Mouse (Mus musculus) urinary bladder, postnatal 36 days (tissue): ENCODE data around the gene Tspan31.

Source experiments
- DNase-seq, 2 experiments: peaks; one replicate each; pipeline ENCODE4 v3.0.0; 2022; ENCODE audit warnings: low spot score in 2 of 2, mixed read lengths in 1 of 2

The Tspan31 gene

DNA sequence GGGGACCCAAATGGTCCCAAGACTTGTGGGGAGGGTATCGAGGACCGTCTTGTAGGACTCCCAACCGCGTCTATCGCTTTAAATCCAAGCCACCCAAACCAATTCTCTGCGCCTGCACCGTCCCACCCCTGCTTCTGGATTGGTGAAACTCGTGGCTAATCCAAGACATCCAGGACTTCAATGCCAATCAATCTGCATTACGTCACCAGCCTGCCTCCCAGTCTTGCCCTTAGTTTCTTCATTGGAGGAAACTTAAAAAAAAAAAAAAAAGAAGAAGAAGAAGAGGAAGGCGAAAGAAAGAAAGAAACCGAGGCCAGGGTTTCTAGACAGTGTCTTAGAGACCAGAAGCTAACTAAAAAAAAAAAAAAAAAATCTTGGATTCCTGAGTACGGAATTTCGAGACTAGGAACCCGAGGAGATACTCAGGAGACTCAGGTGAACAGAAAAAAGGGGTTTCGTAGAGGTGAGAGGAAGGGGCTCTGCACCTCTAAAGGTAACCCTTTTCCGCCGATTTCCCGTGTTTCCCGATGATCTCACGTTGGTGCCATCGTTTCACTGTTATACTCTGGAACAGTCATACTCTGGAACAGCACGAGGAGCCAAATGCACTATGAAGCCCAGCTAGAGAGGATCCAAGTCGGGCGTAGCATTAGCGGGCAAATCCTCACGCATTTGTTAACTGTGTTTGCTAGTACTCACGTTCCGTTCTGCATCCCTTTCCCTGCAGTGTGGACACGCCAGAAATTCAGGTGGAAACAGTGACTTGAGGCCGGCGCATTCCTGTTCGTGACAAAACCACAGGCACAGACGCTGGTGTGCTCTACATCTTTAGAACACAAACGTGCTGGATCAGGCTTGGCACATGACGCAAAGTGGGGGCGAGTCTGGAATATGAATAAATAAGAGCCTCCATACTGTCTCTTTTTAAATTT lies at the start of gene Tspan31:
TSS of gene Tspan31 (minus strand) at position 75 of the 932 bp plus-strand sequence.
- DNase-seq = peak; percentile 77 to 90

DNA sequence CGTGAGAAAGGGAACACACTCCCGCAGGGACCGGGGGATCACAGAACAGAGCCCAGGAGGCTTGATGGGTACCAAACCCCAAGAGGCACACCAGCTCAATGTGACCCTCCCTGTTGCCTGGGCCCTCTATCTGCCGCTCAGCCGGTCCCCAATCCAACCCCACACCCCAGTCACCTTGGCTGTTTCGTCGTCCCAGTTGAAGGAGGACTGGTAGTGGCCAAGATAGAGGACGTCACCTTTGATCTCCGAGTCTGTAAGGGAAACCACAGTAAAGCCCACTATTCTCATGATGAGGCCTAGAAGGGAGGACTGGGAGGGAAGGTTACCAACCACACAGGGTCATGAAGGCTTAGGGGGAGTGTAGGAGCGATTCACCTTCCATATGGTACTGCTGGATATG lies 49.2 kb upstream of the Tspan31 start:
- DNase-seq = no peak

DNA sequence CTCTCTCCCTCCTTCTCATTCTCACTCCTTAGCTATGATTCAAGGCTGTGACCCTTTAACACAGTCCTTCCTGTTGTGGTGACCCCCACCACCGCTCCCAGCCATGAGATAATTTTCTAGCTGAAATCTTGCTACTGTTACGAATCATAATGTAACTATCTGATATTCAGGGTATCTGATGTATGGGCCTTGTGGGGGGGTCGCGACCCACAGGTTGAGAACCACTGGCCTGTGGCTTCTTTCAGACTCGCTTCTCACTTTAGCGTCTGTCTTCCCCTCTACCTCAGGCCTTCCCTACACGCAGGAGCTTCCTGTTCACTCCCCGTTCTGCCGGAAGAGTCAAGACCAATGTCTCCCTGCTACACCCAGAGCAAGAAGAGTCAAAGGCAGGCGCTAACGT lies 48.4 kb upstream of the Tspan31 start:
- DNase-seq = no peak

DNA sequence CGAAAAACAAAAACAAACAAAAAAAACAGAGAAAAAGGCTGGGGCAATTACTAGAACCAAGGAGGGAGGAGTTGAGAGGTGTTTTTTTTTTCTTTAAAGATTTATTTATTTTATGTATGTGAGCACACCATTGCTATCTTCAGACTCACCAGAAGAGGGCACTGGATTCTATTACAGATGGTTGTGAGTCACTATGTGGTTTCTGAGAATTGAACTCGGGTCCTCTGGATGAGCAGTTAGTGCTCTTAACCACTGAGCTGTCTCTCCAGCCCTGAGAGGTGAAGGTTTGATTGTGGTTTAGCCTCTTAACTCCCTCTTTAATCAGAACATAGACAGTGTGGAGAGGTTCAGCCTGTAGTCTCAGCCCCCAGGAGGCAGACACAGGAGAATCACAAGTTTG lies 45.0 kb upstream of the Tspan31 start:
- no peak for DNase-seq

DNA sequence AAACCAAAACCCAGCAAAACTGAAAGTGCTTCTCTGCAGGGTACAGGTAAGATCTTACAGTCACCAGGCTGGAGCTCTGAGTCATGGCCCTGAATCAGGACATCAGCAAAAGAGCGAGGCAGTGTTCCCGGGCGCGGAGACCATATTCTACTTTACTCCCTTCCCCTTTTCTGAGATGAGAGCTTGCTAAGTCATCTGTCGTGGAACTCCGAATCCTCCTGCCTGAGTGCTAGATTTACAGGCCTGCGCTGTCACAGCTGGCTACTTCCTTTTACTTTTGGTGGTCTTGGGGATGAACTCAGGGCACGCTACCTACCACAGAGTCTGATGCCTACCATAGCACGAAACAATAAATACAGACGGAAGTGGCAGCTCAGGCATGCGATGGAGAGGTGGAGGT lies 44.3 kb upstream of the Tspan31 start:
- DNase-seq = no peak

DNA sequence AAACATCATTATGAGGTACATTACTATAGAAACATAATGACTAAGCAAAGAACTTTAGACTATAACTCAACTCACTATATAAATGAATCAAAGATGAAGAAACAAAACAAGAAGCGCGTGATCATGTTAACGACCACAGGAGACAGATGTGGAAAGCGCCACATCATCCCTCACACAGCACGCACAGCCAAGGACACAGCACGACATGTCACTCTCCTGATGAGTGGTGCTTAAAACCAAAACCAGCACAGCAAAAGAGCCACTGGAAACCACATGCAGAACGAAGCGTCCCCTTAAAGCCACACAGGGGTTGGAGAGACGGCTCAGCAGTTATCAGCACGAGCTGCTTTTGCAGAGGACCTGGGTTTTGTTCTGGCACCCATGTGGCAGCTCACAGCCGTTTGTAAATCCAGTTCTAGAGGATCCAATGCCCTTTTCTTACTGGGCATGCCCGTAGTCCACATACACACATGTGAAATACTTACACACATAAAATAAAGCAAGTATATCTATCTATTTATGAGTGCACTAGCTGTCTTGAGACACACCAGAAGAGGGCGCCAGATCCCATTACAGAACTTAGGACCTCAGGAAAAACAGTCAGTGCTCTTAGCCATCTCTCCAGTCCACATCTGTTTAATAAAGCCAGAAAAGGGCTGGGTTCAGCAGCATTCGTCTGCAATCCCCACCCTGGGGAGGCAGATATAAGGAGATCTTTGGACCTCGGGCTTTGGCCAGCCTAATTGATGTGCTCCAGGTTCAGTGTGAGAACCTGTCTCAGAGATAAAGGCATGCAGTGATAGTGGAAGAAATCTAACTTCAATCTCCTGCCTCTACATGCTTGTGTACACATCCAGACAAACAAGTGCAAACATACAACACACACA lies 41.2 kb upstream of the Tspan31 start:
- DNase-seq = no peak

DNA sequence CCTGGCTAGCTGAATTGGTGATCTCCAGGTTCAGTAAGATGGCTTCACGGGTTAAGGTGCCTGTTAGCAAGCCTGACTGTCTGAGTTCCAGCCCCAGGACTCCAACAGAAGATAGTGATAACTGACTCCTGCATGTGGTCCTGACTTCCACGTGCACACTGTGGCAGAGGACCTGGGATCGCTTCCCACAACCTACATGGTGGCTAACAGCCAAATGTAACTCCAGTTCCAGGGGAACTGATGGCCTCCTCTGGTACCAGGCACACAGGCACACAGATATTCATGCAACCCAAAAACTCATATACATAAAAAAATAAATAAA lies 38.2 kb upstream of the Tspan31 start:
- no peak for DNase-seq

DNA sequence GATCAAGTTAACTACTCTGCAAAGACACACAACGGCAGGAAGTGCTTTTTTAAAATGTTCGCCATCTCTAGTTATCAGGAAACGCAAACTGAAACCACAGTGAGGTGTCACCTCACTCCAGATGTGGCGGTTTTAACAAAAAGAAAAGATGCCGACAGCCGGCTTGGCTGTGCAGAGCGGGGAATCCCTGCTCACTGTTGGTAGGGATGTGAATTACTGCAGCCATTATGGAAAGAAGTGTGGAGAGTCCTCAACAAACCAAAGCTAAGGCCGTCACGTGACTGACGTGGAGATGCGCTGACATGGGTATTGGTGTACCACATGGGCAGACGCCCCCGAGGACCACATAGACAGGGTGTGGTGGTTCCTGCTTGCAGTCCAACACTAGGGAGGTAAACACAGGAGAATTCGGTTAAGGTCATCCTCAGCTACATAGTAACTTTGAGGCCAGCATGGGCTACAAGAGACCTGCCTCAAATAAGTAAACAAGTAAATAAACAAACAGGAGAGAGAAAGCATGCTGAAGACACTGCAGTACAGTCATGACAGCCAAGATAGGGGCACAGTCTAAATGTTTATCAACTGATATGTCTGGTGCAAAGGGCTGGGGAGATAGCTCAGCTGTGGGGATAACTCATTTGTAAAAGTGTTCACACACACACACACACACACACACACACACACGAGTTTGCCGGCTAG lies 37.6 kb upstream of the Tspan31 start:
- DNase-seq = no peak

DNA sequence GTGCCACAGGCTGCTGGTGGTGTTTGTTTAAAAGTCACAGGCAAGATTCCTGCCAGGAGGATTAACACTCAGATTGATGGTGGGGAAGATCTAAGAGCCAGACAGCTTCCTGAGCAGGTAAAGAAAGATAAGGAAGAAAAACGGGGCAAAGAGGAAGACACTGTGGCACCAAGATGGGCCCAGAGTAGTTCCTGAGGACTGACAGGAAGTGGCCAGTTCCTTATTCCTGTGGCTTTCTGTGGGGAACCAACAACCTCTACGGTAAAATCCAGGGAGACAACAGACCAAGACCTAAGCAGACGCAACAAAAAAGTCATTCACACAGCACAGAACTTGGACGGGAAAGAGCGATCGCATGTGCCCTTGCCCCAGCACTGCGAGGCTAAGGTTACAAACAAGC lies 33.6 kb upstream of the Tspan31 start:
- DNase-seq = no peak

DNA sequence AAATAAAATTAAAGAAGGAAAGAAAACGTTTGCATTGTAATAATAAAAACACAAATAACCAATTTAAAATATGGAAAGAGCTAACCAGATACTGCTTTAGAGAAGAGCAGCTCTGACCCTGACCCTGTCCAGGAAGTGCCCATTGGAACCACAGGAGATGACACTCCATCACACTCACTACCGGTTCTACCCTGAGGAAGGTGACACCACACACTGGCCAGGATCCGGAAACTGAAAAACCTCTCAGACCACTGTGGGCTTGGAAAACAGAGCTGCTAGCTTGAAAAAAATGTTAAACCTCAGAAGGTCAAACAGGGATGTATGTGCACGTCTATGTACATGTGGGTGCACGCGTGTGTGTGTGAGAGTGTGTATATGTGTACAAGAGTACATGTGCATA lies 31.1 kb upstream of the Tspan31 start:
- DNase-seq = no peak

DNA sequence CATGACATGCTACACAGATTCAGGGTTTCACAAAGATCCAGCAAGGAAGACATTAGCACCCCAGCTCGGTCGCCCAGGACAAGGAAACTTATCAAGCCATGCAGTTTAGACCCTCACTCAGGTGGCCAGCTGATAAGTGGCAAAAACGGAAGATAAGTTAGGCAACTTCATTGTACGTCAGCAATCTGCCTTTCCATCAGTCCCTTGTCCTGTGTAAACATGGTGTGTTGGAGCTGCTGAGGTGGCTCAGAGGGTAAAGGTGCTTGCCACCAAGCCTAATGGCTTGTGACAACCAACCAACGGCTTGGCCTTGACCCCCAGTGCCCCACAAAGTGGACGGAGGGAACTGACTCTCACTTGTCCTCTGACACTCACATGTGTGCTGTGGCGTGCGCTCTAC lies 30.4 kb upstream of the Tspan31 start:
- DNase-seq = no peak

DNA sequence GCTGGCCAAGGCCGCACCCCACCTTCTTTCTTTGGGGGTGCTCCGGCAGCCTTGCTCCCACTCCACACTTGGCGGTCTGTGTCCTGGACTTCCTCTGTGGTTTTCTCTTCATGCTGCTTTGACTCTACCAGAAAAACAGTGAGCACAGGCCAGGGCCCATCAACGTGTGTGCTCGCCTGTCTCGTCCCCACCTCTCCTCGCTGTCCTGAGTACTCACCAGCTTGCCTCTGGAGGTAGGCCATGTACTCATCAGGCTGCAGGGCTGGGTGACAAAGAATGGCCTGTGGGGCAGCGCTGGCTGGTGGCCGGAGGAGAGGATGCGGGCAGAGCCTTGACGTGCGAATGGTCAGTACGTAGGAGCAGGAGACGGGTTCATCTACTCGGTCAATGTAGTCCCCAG lies 29.8 kb upstream of the Tspan31 start:
- no peak for DNase-seq

DNA sequence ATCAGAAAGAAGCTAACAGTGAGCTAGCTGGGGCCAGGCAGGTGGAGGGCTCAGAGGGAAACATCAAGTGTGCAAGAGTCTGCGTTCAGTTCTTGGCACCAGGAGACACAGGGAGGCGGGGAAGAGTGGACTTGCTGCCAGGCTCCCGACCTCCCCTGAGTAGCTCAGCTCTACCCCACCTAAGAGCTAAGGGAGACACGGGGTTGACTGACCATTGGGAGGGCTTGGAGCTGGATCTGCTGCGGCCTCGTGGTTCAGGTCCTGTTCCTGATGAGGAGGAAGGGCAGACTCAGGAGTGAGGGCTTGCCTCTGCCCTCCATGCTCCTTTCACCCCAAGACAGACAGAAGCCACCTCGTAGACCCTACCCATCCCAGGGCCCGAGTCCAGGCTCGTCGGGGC lies 29.1 kb upstream of the Tspan31 start:
- no peak for DNase-seq

DNA sequence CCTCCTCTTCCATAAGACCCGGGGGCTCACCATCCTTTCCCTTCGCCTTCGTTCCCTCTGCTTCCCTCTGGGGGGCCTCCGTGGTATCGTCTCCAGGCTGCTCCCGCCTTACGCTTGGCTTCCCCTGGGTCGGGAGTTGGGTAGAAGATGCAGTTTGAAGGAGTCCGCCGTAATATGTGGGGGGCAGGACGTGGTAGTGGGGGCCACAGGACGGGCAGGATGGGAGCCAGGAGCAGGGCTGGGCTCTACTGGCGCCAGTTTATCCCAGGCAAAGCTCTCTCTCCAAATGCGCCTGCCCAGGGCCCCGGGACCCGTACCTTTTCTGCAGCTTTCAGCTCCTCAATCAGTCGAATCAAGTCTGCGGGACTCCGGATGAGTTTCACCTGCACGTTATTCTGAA lies 28.4 kb upstream of the Tspan31 start:
- no peak for DNase-seq

DNA sequence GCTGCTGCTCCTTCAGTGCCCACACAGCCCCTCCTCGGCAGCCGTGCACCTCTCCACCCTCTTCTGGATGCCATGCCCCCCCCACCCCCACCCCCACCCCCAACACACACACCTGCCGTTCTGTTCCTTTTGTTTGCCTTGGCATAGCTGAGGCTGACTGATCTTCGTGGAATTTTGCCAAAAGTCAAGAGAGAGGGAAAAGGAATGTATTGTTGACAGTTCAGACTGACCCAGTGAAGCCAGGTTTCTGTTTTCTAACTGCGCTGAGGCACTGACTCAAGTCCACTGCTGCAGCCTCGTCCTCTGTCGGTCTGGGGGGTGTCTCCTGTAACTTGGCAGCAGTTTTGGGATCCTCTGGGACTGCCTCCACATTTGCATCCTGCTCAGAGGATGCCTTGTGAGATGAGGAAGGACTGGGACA lies 24.3 kb upstream of the Tspan31 start:
- no peak for DNase-seq

DNA sequence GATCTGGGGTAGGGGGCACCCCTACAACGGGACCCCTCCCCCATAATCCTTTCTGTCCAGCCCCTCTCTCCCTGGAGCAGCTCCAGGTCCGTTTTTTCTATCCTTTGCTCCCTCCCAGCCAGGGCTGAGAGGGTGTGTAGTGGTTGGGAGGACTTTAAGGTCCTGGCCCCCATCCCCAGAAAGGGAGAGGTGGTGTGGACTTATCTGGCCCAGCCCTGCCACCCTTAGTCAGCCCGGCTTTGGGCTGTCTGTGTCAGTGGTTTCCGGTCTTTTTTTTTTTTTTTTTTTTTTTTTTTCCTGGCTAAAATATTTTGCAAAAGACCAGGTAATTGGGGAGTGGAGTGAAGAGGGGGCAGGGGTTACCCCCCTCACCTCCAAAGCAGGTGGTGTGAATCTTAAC lies 22.7 kb upstream of the Tspan31 start:
- DNase-seq = no peak

DNA sequence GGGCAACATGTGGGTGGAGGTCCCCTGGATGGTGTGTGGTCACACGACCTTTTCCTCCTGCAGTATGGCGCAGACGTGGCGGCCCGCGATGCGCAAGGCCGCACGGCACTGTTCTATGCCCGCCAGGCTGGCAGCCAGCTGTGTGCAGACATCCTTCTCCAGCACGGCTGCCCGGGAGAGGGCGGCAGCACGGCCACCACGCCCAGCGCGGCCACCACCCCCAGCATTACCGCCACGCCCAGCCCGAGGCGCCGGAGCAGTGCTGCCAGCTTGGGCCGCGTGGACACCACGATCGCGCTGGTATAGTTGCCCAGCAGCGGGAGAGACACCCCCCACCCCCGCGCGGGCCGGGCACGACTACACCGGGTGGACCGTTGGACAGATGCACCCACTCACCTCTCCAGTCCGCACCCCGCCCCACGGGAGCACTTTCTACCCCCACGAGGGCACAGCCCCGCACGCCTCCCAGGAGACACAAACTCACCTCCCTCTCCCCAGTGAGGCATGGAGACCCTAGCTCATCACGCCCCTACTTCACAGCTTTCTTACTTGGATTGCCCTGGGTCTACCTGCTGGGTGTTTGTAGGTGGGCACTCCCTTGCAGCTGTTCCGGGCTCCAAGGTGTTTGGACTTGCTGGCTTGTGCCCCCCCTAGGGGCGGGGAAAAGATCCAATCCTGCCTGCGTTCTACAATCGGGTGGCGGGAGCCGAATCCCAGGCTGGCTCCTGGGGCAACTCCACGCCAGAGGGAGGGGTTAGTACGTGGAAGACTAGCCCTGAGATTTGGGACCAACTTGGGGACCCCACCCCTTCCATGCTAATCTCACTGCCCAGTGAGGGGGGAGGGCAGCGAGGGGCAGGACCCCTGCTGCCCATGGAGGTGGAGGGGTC lies 21.7 kb upstream of the Tspan31 start:
- no peak for DNase-seq

DNA sequence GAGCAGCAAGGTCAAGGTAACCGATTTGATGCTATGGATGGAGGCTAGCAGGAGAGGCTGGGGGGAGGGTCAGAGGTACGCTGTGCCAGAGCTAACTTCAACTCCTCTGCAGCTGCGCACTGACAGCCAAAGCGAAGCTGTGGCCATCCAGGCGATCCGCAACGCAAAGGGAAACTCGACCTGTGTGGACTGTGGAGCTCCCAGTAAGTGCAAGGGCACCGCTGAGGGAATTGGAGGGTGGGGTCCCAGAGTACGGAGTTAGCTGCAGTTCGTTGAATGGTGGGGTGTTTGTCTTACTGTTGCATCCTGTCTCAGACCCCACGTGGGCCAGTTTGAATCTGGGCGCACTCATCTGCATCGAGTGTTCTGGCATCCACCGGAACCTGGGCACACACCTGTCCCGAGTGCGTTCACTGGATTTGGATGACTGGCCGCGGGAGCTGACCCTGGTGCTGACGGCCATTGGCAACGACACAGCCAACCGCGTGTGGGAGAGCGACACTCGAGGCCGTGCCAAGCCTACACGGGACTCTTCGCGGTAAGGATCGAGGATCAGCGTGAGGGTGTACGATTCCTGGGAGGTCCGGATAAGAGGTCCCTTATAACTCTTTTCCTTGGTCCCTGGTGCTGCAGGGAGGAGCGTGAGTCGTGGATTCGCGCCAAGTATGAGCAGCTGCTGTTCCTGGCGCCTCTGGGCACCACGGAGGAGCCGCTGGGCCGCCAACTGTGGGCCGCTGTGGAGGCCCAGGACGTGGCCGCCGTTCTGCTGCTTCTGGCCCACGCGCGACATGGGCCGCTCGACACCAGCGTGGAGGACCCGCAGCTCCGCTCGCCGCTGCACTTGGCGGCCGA lies 20.7 kb upstream of the Tspan31 start:
- peak; percentile 26 to 49 for DNase-seq

DNA sequence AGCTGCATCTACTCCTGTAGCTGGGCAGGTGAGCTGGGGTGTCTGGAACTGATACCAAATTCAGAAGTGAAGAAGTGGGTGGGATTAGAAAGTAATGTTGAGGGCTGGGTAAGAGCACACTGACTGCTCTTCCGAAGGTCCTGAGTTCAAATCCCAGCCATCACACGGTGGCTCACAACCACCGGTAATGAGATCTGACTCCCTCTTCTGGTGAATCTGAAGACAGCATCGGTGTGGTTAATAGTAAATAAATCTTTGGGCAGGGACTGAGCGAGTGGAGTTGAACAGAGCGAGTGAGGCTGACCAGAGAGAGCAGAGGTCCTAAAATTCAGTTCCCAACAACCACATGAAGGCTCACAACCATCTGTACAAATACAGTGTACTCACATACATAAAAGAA lies 15.6 kb upstream of the Tspan31 start:
- DNase-seq = no peak

DNA sequence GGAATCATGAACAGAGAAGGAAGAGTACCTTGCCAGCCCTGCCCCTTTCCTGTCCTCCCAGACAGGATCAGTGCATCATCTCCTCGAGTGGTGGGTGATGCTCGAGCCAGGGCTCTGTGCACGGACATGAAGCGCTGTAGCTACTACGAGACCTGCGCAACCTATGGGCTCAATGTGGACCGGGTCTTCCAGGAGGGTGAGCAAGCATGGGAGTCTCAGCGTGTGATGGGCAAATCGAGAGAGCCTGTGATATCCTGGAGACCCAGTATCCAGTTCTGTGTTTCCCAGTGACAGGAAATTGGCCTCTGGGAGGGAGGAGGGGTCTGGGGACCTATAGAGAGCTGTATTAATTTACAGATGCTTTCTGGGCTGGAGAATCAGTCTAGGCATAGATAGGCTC lies 15.0 kb upstream of the Tspan31 start:
- no peak for DNase-seq
